Mouse (Mus musculus) heart, embryonic 10.5 days (tissue): Measurements from ENCODE around the gene Lrrc39. TPM values are rescaled to one million over a fixed set of nuclear protein-coding genes. Genes with fewer than 3 reads are reported as not detected.

ENCODE experiments used
- DNase-seq: peaks from one replicate; pipeline ENCODE4 v3.0.0-alpha.2; 2017; ENCODE audit warnings: low spot score
- H3K27ac ChIP-seq: fragments of 300-500 bp; sonication (generic); 2 replicates; pipeline ENCODE4 v1.5.1; 2016; ENCODE audit warnings: mild to moderate bottlenecking
- H3K27me3 ChIP-seq: fragments of 300-500 bp; sonication (generic); 2 replicates; pipeline ENCODE4 v1.6.1; 2016; ENCODE audit warnings: mild to moderate bottlenecking; ENCODE audit not compliant: poor library complexity, insufficient read depth, severe bottlenecking
- H3K36me3 ChIP-seq: fragments of 300-500 bp; sonication (generic); 2 replicates; pipeline ENCODE4 v1.6.1; 2016; ENCODE audit warnings: mild to moderate bottlenecking, moderate library complexity
- H3K4me1 ChIP-seq: fragments of 300-500 bp; sonication (generic); 2 replicates; pipeline ENCODE4 v1.6.1; 2016; ENCODE audit warnings: mild to moderate bottlenecking
- H3K4me3 ChIP-seq: fragments of 300-500 bp; sonication (generic); 2 replicates; pipeline ENCODE4 v1.5.1; 2016; ENCODE audit warnings: mild to moderate bottlenecking, moderate library complexity
- H3K9me3 ChIP-seq: fragments of 300-500 bp; sonication (generic); 2 replicates; pipeline ENCODE4 v1.6.1; 2016; ENCODE audit warnings: mild to moderate bottlenecking, moderate library complexity
- WGBS: fragments of 180-500 bp; shearing (Covaris S2); methylation state at CpG from one replicate; pipeline ENCODE4 v1.1.7; 2016; 5-methylcytosine and 5-hydroxymethylcytosine counted together
- polyA plus RNA-seq: library from polyadenylated mRNA; unstranded; fragments of >200 nt; fragmentation: Nextera tagmentation; extraction: Ambion mirVana; gene quantifications from 2 replicates; pipeline ENCODE4 v1.2.1, GENCODE M21; 2016

Lrrc39 gene
- polyA plus RNA-seq, 1 experiment from 2014 or later: 23.1 TPM

GRCm38 (mm10) chr3:116620636-116621370 is 58.0 kb downstream of the Lrrc39 start:
- H3K4me3 ChIP-seq: no peak overlapping the region
- no peaks in the 10 kb centered on the region for H3K9me3 ChIP-seq
- no peak overlapping the region for H3K27ac ChIP-seq
- peaks cover 54% of the 10 kb centered on the region for H3K36me3 ChIP-seq
- DNase-seq: no peak
- WGBS: 86% methylated on average over 7 of the region's 7 CpGs
- no peaks in the 10 kb centered on the region for H3K27me3 ChIP-seq
- H3K4me1 ChIP-seq: no peaks in the 10 kb centered on the region

GRCm38 (mm10) chr3:116622641-116623040 is 59.9 kb downstream of the Lrrc39 start:
- Histone ChIP-seq H3K27ac (no peak overlapping the region), H3K4me1 (no peaks in the 10 kb centered on the region), H3K27me3 (no peaks in the 10 kb centered on the region), H3K9me3 (no peaks in the 10 kb centered on the region), H3K36me3 (peaks cover 53% of the 10 kb centered on the region), H3K4me3 (no peak overlapping the region)
- no peak for DNase-seq
- 90% methylated on average over 7 of the region's 7 CpGs for WGBS

- no peak for DNase-seq
- WGBS: 83% methylated on average over 1 of the region's 1 CpGs
These were observed 68.7 kb downstream of the Lrrc39 start for GRCm38 (mm10) chr3:116631459-116631858.

More at GRCm38 (mm10) chr3:116631459-116631858, 68.7 kb downstream of the Lrrc39 start:
- Histone ChIP-seq H3K27me3 (no peaks in the 10 kb centered on the region), H3K4me3 (no peak overlapping the region), H3K9me3 (no peaks in the 10 kb centered on the region), H3K27ac (no peak overlapping the region), H3K36me3 (peaks cover 63% of the 10 kb centered on the region), H3K4me1 (peaks cover 6% of the 10 kb centered on the region; the same call in 1 of the 2 replicates)

Other genes starting within 250 kb of the Lrrc39 start
- 7.4 and 8.6 TPM in 2 replicates for gene Cdc14a, start 138.9 kb upstream of the Lrrc39 start, polyA plus RNA-seq
- gene Rtca, start 54.8 kb upstream of the Lrrc39 start, polyA plus RNA-seq: 83.6 and 92.1 TPM in 2 replicates
- 23.7 and 27.0 TPM in 2 replicates for gene Dbt, start 49.9 kb upstream of the Lrrc39 start, polyA plus RNA-seq
- gene Sass6, start 32.0 kb downstream of the Lrrc39 start, polyA plus RNA-seq: 21.7 and 21.9 TPM in 2 replicates
- 18.6 and 24.8 TPM in 2 replicates for gene Trmt13, start 51.6 kb downstream of the Lrrc39 start, polyA plus RNA-seq
- 72.3 and 73.9 TPM in 2 replicates for gene Mfsd14a, start 99.7 kb downstream of the Lrrc39 start, polyA plus RNA-seq
- 0.59 TPM in 1 of 2 replicates, not detected in the other for gene Gm43191, start 118.3 kb downstream of the Lrrc39 start, polyA plus RNA-seq
- gene Slc35a3, start 149.9 kb downstream of the Lrrc39 start, polyA plus RNA-seq: 12.0 and 14.2 TPM in 2 replicates
- gene Agl, start 245.2 kb downstream of the Lrrc39 start, polyA plus RNA-seq: 30.7 and 47.2 TPM in 2 replicates